Mouse (Mus musculus) cerebellum, postnatal 25 days (tissue): ENCODE data around the gene Cib1.

Source experiments
- DNase-seq, 2 experiments: peaks; one replicate each; pipeline ENCODE4 v3.0.0; 2021; ENCODE audit warnings: mixed read lengths in 2 of 2

Cib1 gene

GRCm38 (mm10) chr7:80200588-80200945, 32.0 kb downstream of the Cib1 start:
- peak in 1 of 2 experiments; percentile 1 for DNase-seq

DNA sequence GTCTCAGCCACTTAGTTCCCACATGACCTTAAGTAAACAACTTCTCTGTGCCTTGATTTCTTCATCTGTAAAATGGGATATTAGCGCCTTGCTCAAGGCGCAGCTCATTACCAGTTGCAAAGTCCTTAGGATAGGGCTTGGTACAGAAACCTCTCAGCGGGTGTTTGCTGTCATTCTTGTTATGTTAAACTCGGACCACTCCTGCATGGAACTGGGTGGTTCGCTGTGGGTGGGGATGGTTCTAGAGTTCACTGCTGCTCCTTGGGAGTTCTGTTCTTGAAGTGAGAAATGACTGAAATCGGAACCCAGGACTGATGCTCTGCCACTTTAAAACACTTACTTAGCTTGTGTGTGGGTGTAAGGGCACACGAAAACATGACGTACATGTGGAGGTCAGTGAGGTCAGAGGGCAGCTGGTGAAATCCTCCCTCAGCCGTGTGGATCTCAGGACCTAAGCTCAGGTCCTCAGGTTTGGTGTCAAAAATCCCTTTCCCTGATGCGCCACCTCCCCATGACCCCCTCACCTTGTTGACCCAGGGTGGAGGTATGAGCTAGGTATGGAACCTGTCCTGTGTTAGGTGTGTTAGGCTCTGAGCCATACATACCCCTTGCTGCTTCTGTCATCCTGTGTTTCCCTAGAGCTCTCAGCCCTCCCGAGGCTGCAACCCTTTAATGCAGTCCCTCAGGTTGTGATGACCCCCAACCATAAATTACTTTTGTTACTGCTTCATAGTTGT, 32.6 kb downstream of the Cib1 start:
- DNase-seq, result no peak

GRCm38 (mm10) chr7:80199286-80199685, 33.3 kb downstream of the Cib1 start:
- DNase-seq, result no peak

GRCm38 (mm10) chr7:80198863-80199262, 33.8 kb downstream of the Cib1 start:
- peak in 1 of 2 experiments; percentile 45 for DNase-seq

- DNase-seq, result peak; percentile 80 to 83
Measured at GRCm38 (mm10) chr7:80197941-80198778, 34.5 kb downstream of the Cib1 start.

- DNase-seq, result no peak
Measured at GRCm38 (mm10) chr7:80197371-80197770, 35.2 kb downstream of the Cib1 start.

DNA sequence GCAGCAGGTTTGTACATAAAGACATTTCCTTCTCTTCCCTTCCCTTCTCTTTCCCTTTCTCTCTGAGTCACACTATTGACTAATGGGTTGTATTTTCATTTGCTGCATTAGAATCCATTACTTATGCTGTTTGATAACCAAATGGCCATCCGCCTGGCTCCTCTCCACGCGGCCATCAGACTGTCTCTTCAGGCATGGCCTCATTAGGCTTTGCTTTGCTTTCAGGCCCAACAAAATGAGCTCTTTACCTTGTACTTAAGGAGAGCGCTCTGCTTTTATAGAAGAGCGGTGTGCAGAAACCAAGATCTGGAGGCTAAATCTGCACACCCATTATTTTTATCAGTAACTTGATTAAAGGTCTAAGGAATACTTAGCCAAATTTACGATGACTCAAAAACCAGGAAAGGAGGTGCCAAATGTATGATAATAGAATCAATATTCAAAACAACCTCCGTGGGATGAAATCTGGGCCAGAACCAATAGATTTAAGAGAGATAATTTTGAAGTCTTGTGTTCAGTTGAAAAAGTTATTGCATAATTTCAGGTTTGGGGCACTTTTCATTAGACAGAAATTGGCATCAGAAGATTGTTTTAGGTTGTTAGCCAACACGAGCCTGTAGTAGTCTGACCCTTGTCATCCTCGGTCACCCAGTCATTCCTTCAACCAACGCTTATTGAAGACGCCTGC, 36.9 kb downstream of the Cib1 start:
- DNase-seq, result no peak

- no peak for DNase-seq
Measured at GRCm38 (mm10) chr7:80195146-80195545, 37.5 kb downstream of the Cib1 start.

GRCm38 (mm10) chr7:80193941-80194739, 38.5 kb downstream of the Cib1 start:
- DNase-seq, result no peak

- DNase-seq, result peak; percentile 34 to 52
Measured at GRCm38 (mm10) chr7:80192226-80193061, 40.2 kb downstream of the Cib1 start.

GRCm38 (mm10) chr7:80191455-80191854, 41.2 kb downstream of the Cib1 start:
- no peak for DNase-seq

DNA sequence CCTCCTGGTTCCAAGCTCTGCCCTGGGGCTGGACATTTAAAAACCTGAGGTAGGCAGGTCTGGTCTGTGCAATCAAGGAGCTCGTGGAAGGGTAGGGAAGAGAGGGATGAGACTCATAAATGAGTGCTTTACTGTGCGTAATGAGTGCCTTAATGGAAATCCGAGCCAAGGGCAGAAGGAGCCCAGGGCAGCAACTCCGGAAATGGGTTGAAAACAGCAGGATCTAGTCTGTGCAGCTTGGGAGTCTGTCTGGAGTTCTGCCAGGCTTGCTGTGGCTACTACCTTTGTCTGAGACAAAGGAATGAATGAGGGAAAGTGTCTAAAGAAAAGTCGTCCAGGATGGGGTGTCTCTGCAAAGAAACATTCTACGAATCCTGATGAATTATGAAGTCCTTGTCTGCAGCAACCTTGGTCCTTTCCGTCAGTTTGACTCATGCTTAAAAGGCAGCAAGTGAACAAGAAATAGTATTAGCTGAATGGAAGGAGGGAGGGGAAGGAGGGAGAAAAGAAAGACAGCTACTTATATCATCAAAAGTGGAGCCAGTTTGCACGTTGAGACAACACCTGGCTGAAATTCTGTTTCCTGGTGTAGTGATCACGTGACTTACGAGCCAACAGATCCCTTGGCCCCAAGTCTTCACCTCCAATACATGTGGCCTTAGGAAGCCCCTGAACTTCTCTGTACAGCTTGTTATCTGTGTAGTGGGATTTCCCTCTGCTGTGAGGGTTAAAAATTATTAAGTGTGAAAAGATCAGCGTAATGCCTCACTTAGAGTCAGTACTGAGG, 43.3 kb downstream of the Cib1 start:
- no peak for DNase-seq

GRCm38 (mm10) chr7:80188579-80189125, 44.0 kb downstream of the Cib1 start:
- no peak for DNase-seq

DNA sequence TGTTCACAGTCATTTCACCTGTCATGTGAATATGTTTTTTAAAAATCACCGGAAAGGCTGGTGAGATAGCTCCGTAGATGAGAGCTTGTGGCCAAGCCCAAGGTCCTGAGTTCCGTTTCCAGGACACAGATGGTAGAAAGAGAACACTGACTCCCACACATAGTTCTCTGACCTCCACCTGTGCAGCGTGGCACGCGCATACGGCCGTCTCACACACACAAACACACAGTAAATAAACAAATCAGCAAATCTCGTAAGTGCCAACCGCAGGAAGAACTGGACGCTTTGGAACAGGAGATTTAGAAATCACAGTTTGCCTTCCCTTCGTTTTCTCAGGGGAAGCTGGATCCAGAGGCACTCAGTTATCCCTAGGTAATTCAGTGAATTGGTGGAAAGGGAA, 45.1 kb downstream of the Cib1 start:
- peak in 1 of 2 experiments; percentile 29 for DNase-seq

- peak; percentile 81 to 86 for DNase-seq
Measured at GRCm38 (mm10) chr7:80186531-80187296, 45.9 kb downstream of the Cib1 start, which contains the start of gene Sema4b. Sema4b (plus strand) TSS chr7:80186841.

- DNase-seq, result no peak
Measured at GRCm38 (mm10) chr7:80186021-80186420, 46.6 kb downstream of the Cib1 start.

DNA sequence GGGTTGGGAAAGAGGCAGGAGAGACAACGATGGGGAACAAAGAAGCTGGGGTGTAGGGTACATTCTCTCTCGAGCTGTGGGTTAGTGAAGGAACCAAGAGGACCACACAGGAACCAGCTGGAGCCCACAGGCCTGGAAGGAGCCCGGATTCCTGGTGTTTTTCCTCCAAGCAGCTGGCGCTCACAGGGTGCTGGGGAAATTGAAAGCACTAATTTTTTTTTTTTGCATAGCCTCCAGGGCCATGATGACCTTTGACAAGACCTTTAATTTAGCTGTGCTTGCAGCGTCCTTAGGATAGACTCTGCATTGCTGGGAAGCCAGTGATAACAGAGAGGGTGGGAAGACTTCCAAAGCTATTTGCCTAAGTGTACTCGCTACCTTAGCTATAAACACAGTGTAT, 47.6 kb downstream of the Cib1 start:
- DNase-seq, result no peak

DNA sequence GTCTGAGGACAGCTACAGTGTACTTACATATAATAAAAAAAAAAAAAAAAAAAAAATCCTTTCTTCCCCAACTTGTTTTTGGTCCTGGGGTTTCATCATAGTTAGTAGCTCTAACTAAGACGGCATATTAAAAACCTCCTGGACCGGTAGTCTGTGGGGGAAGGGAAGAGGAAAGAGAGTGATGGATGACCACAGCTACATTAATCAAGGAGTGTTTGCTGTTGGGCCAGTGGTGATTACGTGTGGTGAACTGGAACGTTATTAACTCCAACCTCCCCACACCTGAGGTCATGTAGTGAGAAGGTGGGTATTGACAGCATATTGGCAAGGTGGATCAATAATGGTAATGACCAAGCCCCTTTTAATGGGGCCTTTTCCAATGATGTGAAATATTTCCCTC, 48.1 kb downstream of the Cib1 start:
- DNase-seq, result no peak

DNA sequence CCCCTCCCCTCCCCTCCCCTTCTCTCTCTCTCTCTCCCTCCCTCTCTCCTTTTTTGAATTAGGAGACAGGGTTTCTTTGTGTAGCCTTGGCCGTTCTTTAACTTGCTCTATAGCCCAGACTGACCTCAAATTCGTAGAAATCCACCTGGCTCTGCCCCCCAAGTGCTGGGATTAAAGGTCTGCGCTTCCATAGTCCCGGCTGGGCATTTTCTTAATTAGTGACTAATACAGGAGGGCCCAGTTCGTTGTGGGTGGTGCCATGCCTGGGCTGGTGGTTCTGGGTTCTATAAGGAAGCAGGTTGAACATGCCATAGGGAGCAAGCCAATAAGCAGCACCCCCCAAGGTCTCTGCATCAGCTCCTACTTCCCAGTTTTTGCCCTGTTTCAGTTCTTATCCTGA, 48.6 kb downstream of the Cib1 start:
- DNase-seq, result no peak

- DNase-seq, result no peak
Measured at GRCm38 (mm10) chr7:80183466-80183865, 49.1 kb downstream of the Cib1 start.
